Mouse (Mus musculus) spleen, adult 2 months (tissue): Measurements from ENCODE around the gene Tnfaip8l2. TPM values are rescaled to one million over a fixed set of nuclear protein-coding genes. Genes with fewer than 3 reads are reported as not detected.
"Not testable (repeated sequence)": the region's sequence is repeated elsewhere in the genome, so short reads cannot be mapped to it uniquely, and the experiment has no call there.

Experiments
- DNase-seq, 2 experiments: peaks; one replicate each; pipeline versions ENCODE4 v3.0.0 to v3.0.0-alpha.2; 2012 to 2021; ENCODE audit warnings: low spot score in 2 of 2, low read depth in 1 of 2
- H3K27ac ChIP-seq: fragments of 200-500 bp; 2 replicates; pipeline ENCODE4 v1.5.1; 2012; ENCODE audit warnings: low read length, inconsistent platforms; ENCODE audit not compliant: insufficient read depth
- H3K27me3 ChIP-seq: fragments of 200-500 bp; 2 replicates; pipeline ENCODE4 v1.6.1; 2012; ENCODE audit warnings: mild to moderate bottlenecking, moderate library complexity, low read length, inconsistent platforms; ENCODE audit not compliant: control insufficient read depth, insufficient read depth
- H3K36me3 ChIP-seq: fragments of 200-500 bp; 2 replicates; pipeline ENCODE4 v1.6.1; 2012; ENCODE audit warnings: mild to moderate bottlenecking, low read length, inconsistent platforms; ENCODE audit not compliant: control insufficient read depth, insufficient read depth
- H3K4me1 ChIP-seq: fragments of 200-500 bp; 2 replicates; pipeline ENCODE4 v1.6.1; 2011; ENCODE audit warnings: inconsistent platforms; ENCODE audit not compliant: control insufficient read depth, insufficient read depth, insufficient read length
- H3K4me3 ChIP-seq: fragments of 200-500 bp; 2 replicates; pipeline ENCODE4 v1.5.1; 2011; ENCODE audit warnings: mild to moderate bottlenecking, inconsistent platforms; ENCODE audit not compliant: insufficient read depth, insufficient read length; ENCODE audit errors: extremely low read depth
- CTCF ChIP-seq: fragments of 200-500 bp; IDR thresholded peaks from 2 replicates; pipeline ENCODE4 v1.5.1; 2011; ENCODE audit warnings: mild to moderate bottlenecking, inconsistent platforms; ENCODE audit not compliant: insufficient read depth, insufficient read length, insufficient replicate concordance; ENCODE audit errors: extremely low read depth
- POLR2A ChIP-seq: fragments of 200-500 bp; IDR thresholded peaks from 2 replicates; pipeline ENCODE4 v1.6.1; 2011; ENCODE audit warnings: low read depth, low read length, inconsistent platforms
- WGBS: fragments of 180-500 bp; shearing (Covaris S2); methylation state at CpG from one replicate; pipeline ENCODE4 v1.1.7; 2018; 5-methylcytosine and 5-hydroxymethylcytosine counted together
- polyA plus RNA-seq: library from polyadenylated mRNA; depleted of rRNA; stranded (reverse); fragments of >200 nt; gene quantifications from 2 replicates; pipeline ENCODE4 v1.2.3, GENCODE M21; 2012

The Tnfaip8l2 gene
- polyA plus RNA-seq, 1 experiment = 89.1 TPM

DNA sequence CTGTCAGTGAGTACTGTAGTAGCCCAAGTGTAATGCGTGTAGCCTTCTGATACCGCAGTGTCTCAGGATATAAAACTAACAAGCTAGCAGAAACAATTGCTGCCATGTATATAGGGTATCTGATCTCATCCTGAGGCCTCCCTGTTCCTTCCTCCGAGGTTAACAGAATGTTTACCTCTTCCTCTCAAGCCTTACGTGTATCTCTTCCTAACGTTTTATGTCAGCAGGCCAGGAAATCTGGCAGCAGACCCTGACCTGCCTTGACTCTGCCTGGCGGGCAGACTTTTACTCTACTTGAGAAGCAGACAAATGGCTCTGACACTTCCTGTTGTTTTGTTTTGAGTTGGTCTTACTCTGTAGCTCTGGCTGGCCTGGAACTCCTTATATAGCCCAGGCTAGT, 20.6 kb downstream of the Tnfaip8l2 start:
- Histone ChIP-seq H3K36me3 (peaks cover 28% of the 10 kb centered on the region), H3K27me3 (no peaks in the 10 kb centered on the region), H3K4me1 (no peaks in the 10 kb centered on the region), H3K4me3 (no peak overlapping the region), H3K27ac (no peak overlapping the region)
- no peak for DNase-seq
- 72% methylated on average over 6 of the region's 6 CpGs for WGBS
- TF ChIP-seq POLR2A = no peak
- no peak for TF ChIP-seq CTCF

DNA sequence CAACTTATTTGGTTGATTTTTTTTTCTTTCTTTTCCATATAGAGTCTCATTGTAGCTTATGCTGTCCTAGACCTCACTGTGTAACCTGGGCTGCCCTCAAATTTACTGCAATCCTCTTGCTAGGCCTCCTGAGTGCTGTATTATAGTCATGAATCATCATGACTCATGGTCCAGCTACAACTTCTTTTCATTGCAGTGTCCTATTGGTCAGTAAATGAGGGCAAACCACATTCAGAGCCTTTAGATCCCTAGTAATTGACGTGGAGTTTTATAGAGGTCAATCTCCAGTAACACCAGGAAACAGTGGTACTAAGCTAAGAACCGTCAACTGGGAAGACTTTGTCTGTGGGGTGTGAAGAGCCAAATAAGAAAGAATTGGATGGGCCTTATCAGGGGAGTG, 24.4 kb downstream of the Tnfaip8l2 start:
- Histone ChIP-seq H3K27me3 (no peaks in the 10 kb centered on the region), H3K4me1 (no peaks in the 10 kb centered on the region), H3K27ac (no peak overlapping the region), H3K4me3 (no peak overlapping the region), H3K36me3 (peaks cover 31% of the 10 kb centered on the region)
- DNase-seq = no peak
- TF ChIP-seq POLR2A = no peak
- TF ChIP-seq CTCF = no peak
- WGBS = 91% methylated on average over 2 of the region's 2 CpGs

DNA sequence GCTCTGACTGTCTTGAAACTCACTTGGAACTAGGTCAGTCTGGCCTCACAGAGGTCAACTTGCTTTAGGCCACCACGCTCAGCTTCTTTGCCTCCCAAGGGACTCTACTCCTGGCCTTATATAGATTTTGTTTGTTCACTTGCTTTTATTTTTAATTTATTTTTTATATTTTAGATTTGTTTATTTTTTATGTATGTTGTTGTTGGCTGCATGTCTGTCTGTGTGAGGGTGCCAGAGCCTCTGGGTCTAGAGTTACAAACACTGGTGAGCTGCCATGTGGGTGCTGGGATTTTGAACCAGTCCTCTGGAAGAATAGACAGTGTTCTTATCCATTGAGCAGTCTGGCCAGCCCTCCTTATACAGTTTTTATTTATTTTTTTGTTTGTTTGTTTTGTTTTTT, 29.4 kb downstream of the Tnfaip8l2 start:
- Histone ChIP-seq H3K4me3 (no peak overlapping the region), H3K27me3 (no peaks in the 10 kb centered on the region), H3K36me3 (peaks cover 4% of the 10 kb centered on the region), H3K4me1 (no peaks in the 10 kb centered on the region; the same call in 1 of the 2 replicates), H3K27ac (no peak overlapping the region)
- TF ChIP-seq POLR2A (no peak), CTCF (no peak)
- DNase-seq = no peak
- 100% methylated on average over 1 of the region's 1 CpGs for WGBS

DNA sequence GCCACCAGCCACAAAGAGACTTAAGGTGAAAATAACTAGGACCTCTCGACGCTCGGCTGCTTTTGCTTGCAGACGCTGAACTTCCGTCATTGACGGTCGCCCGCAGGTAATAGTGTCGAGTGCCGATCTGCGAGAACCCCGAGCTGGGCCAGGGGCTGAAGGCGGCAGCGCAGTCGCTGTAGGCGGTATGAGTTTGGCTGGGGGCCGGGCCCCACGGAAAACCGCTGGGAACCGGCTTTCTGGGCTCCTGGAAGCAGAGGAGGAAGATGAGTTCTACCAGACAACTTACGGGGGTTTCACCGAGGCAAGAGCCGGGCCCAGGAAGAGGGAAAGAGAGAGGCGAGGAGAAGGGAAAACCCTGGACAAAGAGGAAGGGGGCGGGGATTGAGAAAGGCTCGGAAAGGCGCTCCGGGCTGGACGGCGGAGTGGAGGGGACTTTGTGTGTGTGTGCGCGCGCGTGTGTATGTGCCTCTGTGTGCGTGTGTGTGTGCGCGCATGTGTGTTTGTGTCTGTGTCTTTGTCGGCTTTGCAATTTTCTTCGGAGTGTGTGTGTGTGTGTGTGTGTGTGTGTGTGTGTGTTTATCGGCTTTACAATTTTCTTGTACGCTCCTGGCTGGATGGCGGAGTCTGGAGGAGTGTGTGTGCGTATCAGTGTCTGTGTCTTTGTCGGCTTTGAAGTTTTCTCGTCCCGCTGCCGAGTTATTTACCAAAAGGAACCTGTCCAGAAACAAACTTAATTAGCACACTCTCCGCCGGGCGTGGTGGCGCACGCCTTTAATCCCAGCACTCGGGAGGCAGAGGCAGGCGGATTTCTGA, 31.0 kb downstream of the Tnfaip8l2 start, which contains the start of gene Vps72:
TSS of gene Vps72 (plus strand) at position 112 of the 816 bp plus-strand sequence.
- TF ChIP-seq POLR2A (peak; percentile 43), CTCF (no peak)
- no peaks in the 10 kb centered on the region; the same call in 1 of the 2 replicates for H3K4me1 ChIP-seq
- peak within 1 kb of the TSS; percentile 97 for H3K4me3 ChIP-seq
- no peaks in the 10 kb centered on the region for H3K27me3 ChIP-seq
- under 1% methylated on average over 54 of the region's 54 CpGs for WGBS
- H3K36me3 ChIP-seq = peaks cover 4% of the 10 kb centered on the region; the same call in 1 of the 2 replicates
- peak; percentile 73 to 92 for DNase-seq
- peak within 1 kb of the TSS; percentile 94 for H3K27ac ChIP-seq

DNA sequence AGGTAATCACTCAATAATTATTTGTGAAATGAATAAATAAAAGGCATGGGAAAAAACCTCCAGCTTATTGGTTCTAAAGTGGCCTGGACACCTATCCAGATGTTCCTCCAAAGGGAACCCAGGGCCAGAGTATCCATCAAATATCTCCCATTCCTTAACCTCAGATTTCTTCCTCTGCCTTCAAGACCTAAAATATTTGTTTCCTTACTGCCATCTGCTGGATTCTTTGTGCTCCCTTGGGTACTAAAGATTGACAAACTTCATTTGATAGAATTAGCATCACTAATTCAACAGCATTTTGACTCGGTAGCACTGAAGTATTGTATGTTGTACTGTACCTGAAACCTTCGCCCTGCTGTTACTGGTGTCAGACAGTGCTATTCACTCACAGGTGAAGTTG, 34.3 kb downstream of the Tnfaip8l2 start:
- no peak for DNase-seq
- Histone ChIP-seq H3K4me1 (peaks cover 4% of the 10 kb centered on the region; the same call in 1 of the 2 replicates), H3K27ac (no peak overlapping the region), H3K27me3 (no peaks in the 10 kb centered on the region), H3K36me3 (peaks cover 2% of the 10 kb centered on the region; the same call in 1 of the 2 replicates), H3K4me3 (no peak overlapping the region)
- TF ChIP-seq CTCF = no peak
- no peak for TF ChIP-seq POLR2A
- WGBS = 56% methylated on average over 2 of the region's 2 CpGs

DNA sequence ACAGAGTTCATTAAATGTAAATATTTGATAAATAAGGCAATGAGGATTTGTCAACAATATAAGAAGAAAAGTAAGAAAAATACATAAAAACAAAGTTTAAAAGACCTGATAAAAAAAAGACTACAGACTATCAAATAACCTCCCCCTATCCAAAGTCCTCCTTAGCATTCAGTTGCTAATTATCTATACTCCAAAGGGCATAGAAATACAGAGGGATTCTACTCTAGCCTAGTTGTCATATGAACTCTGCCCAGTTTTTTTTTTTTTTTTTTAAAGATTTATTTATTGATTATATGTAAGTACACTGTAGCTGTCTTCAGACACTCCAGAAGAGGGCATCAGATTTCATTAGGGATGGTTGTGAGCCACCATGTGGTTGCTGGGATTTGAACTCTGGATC, 34.9 kb downstream of the Tnfaip8l2 start:
- H3K4me3 ChIP-seq = not testable (repeated sequence)

DNA sequence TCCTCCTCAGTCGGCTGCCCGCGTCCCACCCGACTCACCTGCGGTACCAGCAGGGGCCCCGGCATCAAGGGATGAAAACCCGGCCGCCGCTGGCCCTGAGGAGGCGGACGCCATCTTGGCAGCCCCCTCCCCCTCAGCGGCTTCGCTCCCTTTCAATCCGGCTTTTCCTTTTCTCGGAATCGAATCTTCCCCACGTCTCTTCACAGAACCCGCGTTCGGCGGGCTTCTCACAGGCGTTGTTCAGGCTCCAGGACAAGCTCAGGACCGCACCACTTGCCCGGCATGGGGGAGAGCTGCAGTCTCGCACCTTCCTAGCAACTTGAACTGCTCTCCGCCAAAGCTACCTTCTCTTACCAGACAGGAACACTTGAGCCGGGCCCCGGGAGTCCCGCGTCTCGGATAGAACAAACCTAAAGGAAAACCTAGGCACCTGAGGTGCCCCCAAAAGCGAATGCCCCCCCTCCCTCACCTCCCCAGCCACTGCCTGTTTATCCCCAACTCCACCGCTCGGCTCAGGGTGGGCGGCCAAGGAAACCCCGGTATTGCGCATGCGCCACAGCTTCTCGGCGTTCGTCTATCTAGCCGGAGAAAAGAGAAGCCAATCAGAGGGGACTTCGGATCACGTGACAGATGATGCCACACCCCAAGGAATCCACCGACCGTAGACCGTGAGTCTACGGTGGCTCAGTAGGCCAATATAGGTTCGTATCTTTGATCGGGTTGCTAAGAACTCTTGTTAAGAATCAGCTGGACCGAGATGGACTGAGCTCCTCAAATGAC, 35.6 kb downstream of the Tnfaip8l2 start, which contains the start of gene Pip5k1a:
TSS of gene Pip5k1a (minus strand) at position 593 of the 780 bp plus-strand sequence.
- under 1% methylated on average over 51 of the region's 51 CpGs for WGBS
- H3K27ac ChIP-seq = peak within 1 kb of the TSS; percentile 57
- peak; percentile 92 to 98 for DNase-seq
- H3K36me3 ChIP-seq = peaks cover 2% of the 10 kb centered on the region; the same call in 1 of the 2 replicates
- peaks cover 4% of the 10 kb centered on the region; the same call in 1 of the 2 replicates for H3K4me1 ChIP-seq
- H3K27me3 ChIP-seq = no peaks in the 10 kb centered on the region
- H3K4me3 ChIP-seq = peak within 1 kb of the TSS; percentile 84
- TF ChIP-seq CTCF (no peak), POLR2A (peak; percentile 37; the same call in 1 of the 2 replicates)

More for the DNA sequence above, 34.9 kb downstream of the Tnfaip8l2 start:
- H3K36me3 ChIP-seq, H3K27ac ChIP-seq, H3K4me1 ChIP-seq, DNase-seq, H3K27me3 ChIP-seq: not testable (repeated sequence)
